Mouse (Mus musculus): Measurements from ENCODE around the gene Vps35.
A peak's percentile ranks its signal among the peaks of the same experiment; 100 is the strongest.

The Vps35 gene

DNA sequence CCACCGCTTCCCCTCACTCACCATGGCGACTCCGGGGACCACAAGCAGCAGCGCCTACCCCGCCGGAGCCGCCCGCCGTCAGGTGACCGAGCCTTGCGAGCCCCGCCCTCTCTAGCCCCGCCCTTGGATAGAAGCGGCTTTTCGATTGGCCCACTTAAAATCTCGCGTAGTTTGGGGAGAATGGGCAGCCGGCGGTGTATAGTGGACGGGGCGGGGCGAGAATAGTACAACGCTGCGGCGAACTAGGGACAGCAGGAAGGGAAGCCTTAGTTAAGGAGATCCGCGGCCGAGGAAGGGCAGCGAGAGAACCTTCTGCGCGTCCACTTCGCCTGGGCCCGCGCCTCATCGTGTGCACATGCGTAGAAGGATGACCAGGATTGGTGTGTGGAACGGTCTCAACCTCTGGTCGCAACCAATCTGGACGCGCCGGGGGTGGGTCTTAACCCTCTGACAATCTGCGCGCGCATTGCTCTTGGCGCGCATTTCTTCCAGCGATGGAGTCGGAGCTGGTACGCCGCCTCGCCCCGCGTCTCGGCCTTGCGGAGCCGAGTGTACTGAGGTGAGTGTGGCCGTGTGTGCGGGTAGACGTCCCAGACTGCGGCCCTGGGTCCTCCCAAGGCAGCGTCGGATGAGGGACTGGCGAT is at the start of gene Vps35, which contains the start of gene Orc6:
Gene Vps35 (minus strand): TSS at position 369 of the 644 bp plus-strand sequence.
Gene Orc6 (plus strand): TSS at position 199 of the 644 bp plus-strand sequence.
- DNase-seq = peak; percentile 96

DNA sequence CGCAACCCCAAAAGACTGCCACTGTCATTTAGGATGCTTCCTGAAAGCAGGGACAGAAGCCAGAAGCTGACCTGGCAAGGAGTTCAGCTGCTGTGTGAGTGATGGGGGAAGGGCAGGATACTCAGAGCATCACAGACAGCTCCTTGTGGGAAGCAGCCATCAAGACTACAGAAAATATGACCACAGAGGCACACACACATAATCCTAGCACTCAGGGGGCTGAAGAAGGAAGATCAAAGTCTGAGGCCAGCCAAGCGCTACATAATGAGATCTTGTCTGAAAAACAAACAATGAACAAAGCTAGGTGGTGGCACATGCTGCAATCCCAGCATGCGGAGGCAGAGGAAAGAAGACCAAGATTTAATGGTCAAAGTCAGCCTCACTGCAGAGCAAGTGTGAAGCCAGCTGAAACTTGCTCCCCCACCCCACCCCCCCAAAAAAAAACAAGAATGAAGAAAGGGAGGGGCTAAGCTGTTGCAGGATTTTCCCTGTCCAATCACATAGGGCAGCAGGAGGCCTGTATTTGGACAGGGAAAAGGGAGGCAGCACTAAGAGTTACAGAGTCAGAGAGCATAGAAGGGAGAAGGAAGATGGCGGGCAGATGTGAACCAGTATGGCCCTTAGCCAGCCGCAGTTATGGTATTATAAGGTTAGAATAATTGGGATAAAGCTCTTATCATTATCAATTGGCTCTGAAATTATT is 40.4 kb upstream of the Vps35 start:
- no peak for DNase-seq

GRCm38 (mm10) chr8:85337681-85338080 is 38.1 kb upstream of the Vps35 start:
- no peak for DNase-seq

- DNase-seq = no peak
Observed at GRCm38 (mm10) chr8:85336211-85336933, 36.8 kb upstream of the Vps35 start.

- DNase-seq = no peak
Observed at GRCm38 (mm10) chr8:85335105-85335504, 35.5 kb upstream of the Vps35 start.

DNA sequence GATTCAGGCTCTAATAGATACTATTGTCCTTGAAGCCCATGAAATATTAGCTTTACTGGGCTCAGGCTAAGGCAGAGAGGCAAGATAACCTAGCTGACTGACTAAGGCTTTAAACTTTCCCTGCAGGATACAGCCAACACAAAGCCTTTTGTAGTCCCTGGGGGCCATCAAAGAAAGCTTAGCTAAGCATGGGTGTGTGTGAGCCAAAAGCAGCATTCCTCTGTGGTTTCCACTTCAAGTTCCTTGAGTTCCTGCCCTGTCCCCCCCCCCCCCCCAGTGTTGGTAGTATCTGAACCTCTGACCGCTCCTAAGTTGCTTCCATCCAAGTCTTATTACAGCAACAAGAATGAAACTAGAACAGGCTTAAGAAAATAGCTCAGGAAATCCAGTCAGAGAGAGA is 29.9 kb upstream of the Vps35 start:
- no peak for DNase-seq

DNA sequence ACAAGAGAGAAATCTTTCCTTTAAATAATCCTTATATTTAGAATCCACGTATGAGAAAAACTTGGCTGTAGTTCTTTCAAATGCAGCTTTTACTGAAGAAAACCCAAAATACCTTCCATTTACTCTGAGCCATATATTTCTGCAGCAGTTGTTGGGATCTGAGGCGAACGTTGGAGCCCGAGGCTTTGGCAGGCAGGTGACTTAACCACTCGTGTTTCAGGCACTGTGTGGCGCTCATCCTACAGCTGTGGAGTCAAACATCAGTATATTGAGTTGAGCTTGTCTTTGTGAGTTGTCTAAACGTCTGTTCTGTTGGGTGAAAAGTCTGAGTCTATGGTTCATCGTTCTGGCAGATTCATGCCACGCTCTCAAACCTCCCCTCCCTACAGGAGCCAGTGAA is 27.4 kb upstream of the Vps35 start:
- no peak for DNase-seq

GRCm38 (mm10) chr8:85323084-85323483 is 23.5 kb upstream of the Vps35 start:
- DNase-seq = no peak

DNA sequence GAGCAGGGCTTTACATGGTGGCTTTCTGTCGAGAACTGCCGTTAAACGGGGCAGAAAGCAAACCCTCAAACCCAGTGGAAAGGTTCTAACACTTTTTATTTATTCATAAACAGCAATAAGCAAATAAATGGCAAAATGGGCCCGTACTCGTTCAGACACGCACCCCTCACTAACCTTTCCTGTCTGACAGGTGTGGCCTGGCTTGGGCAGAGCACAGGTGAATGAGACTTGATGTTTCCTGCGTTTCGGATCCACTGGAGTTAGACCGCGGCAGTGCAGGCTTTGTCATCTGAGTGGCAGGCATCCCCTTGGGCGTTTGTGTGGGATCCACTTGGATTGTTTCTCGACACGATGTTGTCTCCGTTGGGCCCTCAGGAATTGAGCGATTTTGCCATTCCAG is 22.4 kb upstream of the Vps35 start:
- DNase-seq = no peak

GRCm38 (mm10) chr8:85318534-85318933 is 18.9 kb upstream of the Vps35 start:
- DNase-seq = no peak

DNA sequence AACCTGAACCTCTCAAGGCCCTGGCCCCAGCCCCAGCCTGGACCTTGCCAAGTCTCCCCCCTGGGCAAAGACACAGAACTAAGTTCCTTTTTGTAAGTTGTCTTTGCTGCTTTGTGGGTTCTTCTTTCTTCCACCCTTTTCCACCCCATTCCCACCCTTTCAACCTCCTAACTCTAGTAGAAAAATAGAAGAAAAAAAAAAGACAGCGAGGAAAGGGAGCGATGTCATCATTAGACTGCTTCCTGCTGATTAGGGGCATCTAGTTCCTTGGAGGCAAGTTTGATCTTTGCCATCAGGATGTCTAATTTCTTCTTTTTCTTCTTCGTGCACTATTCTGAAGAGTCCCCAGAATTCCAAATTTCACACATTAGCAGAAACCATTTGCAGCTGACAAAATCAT is 13.4 kb upstream of the Vps35 start:
- DNase-seq = no peak

- DNase-seq = no peak
Observed at GRCm38 (mm10) chr8:85311743-85312142, 12.1 kb upstream of the Vps35 start.

GRCm38 (mm10) chr8:85308564-85308963 is 9.0 kb upstream of the Vps35 start:
- DNase-seq = no peak

GRCm38 (mm10) chr8:85303531-85303930 is 3.9 kb upstream of the Vps35 start:
- DNase-seq = no peak

GRCm38 (mm10) chr8:85302931-85303330 is 3.3 kb upstream of the Vps35 start:
- no peak for DNase-seq

GRCm38 (mm10) chr8:85301941-85302340 is 2.3 kb upstream of the Vps35 start:
- no peak for DNase-seq

DNA sequence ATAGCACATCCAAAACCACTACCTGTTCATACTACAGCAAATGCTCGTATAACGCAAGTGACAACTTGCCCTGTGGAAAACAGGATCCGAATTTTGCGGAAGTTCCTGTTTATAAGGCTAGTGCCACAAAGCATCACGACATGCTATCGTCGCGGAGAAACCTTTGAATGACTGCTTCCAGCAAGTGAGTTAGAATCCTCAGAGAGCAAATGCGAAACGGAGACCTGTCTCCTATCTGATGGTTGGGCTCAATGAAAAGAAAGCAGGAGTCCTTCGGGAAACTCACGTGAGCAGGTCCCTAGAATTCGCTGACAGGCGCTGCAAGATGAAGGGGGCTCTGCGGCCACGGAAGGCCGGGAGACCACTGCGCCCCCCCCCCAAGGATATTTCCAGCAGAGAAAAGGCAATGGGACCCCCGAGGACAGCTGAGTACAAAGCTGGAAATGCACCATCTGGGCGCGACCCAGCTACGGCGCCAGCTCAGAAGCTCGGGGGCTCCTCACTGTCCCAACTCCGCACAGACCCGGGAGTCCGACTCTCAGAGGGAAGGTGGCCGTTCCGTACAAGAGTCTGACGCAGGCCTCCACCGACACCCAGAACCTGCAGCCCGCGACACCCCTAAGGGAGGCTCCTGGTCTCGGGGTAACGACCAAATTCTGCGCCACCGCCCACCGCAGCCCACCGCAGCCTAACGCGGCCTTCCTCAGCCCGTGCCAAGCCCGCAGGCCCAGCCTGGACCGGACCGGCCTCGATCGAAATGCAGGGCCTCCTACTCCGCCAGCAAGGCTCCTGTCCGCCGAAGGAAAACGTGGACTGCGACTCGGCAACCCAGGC is 785 bp downstream of the Vps35 start:
- DNase-seq = no peak

DNA sequence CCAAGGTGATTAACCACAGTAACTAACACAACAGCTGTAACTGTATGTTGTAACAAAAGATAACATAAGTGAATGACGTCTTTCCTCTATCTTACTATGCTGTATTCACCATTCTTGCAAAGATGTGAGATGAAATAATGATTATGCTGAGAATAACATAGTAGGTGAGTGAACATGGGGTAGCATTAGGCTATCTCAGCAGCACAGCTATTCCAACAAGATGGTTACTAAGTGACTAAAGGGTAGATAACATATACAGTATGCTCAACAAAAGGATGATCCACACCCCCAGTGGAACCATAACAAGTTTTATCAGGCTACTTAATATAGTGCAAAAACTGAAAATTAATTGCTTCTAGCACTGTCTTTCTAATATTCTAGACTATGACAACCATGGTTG is 12.8 kb downstream of the Vps35 start:
- no peak for DNase-seq

- no peak for DNase-seq
Observed at GRCm38 (mm10) chr8:85227297-85227696, 72.3 kb downstream of the Vps35 start.

GRCm38 (mm10) chr8:85225688-85226087 is 73.9 kb downstream of the Vps35 start, which contains the start of gene Olfr371:
Gene Olfr371, plus strand, starts transcription at chr8:85225988.
- DNase-seq = no peak

GRCm38 (mm10) chr8:85220992-85221391 is 78.6 kb downstream of the Vps35 start:
- DNase-seq = no peak

DNA sequence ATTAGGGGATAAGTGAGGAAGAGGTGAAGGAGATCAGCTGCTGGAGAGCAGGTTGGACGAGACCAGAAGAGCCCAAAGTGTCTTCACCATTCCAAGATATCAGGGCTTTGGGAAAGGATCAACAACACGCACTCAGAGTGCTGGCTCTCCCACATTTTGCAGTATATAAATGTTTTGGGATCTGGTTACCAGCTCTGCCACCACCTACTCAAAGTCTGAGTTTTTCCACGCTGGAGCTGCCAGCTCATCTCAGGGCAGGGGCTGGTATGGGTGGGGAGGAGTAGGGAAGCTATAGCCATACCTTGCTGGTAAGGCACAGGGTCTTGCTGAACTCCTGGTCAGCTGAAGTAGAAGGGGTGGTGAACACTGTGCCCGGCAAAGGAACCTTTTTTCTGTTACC is 79.4 kb downstream of the Vps35 start:
- no peak for DNase-seq
